Mouse (Mus musculus): ENCODE measurements around the gene Fblim1.

GRCm38 (mm10) chr4:141645988-141646387 lies 40.1 kb upstream of the Fblim1 start:
- TF ChIP-seq POLR2A (IDR thresholded peaks at IDR 0.05; ENCODE audit: insufficient read length, low read depth) (no peak), E2F4 (IDR thresholded peaks at IDR 0.05; ENCODE audit: insufficient read depth) (no peak), MYOG (IDR thresholded peaks at IDR 0.05; ENCODE audit: control insufficient read depth in 1 of 3, insufficient read depth in 1 of 3, insufficient read length in 2 of 3, low read depth in 2 of 3) (no peak)
